Mouse (Mus musculus) megakaryocyte, adult 5-6 weeks (primary cell): ENCODE data around the gene Bub3. TPM values are rescaled to one million over a fixed set of nuclear protein-coding genes. Genes with fewer than 3 reads are reported as not detected.

Source experiments
- ATAC-seq: 2 replicates; pipeline ENCODE4 v1.8.0; 2016; ENCODE audit warnings: mild to moderate bottlenecking, inconsistent platforms; ENCODE audit not compliant: poor library complexity, severe bottlenecking
- total RNA-seq, 2 experiments: library from RNA; stranded (forward) in 1 of 2; stranded (reverse) in 1 of 2; fragments of 153-499, 151-499 nt in 1 of 2; fragments of 221-1000, 200-1000 nt in 1 of 2; gene quantifications; 2 replicates each; pipeline versions ENCODE4 v1.2.3 to v1.2.4; 2015 to 2017

Gene Bub3
- total RNA-seq, 2 experiments from 2014 or later: 91.0 to 167 TPM

GRCm38 (mm10) chr7:131555301-131556081, 4.5 kb upstream of the Bub3 start:
- no peak for ATAC-seq

GRCm38 (mm10) chr7:131556116-131556515, 3.9 kb upstream of the Bub3 start:
- no peak for ATAC-seq

DNA sequence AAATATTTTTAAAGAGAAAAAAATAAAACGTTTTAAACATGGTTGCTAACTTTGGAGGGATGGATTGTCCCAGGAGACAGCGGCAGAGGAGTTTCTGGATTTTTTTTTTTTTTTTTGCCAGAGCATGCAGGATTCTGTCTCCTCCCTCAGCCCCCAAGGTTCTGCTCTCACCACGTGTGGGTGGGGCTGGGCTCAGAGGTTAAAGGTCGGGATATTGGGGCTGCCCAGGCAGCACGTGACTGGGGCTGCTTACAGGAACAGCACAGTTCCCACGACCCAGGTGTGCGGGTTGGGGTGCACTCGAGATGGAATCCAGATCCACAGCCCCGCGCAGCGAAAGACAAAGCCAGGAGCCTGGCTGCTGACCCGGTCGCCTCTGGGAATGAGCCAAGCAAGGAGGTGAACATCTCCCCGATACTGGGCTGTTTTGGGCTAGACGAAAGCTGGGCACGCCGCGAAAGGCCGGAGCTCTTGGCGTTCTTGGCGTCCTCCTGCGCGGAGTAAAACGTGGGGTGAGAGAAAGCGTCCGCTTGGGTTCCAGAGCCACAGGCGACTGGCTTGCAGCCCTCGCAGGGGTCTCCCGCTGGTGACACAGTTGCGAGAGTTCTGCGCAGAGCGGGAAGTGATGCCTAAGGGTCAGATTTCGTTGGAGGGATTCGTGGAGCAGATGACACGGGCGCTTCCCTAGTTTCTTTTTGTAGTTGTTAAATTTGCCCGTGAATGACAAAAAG, 3.3 kb upstream of the Bub3 start:
- ATAC-seq: no peak

DNA sequence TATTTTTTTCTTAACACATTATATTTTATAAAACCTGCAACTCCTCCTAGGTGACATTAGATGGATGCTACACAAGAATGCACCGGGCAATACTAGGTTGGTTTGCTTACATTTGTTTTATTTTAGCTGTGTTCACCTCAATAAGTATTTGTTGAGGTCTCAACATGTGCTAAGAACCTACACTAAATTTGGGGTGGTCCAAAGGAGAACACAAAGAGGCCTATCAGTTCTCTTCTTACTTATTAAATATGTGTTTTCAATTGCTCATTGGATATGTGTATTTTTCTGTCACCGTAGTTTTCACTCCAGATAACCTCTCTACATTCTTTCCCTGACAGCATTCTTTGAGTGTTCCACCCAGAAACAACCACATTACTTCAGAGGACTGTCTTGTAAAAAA, 2.3 kb upstream of the Bub3 start:
- ATAC-seq: no peak

GRCm38 (mm10) chr7:131560697-131561042, 648 bp downstream of the Bub3 start:
- ATAC-seq: no peak; the same call in 1 of the 2 replicates

- no peak for ATAC-seq
Observed at GRCm38 (mm10) chr7:131575246-131575645, 15.2 kb downstream of the Bub3 start.

GRCm38 (mm10) chr7:131582178-131582577, 22.2 kb downstream of the Bub3 start:
- no peak for ATAC-seq

GRCm38 (mm10) chr7:131585551-131585950, 25.5 kb downstream of the Bub3 start:
- no peak for ATAC-seq

GRCm38 (mm10) chr7:131597779-131598482, 37.9 kb downstream of the Bub3 start:
- no peak for ATAC-seq

- ATAC-seq: no peak
Observed at GRCm38 (mm10) chr7:131598483-131598824, 38.4 kb downstream of the Bub3 start.

- ATAC-seq: no peak
Observed at GRCm38 (mm10) chr7:131602106-131602505, 42.1 kb downstream of the Bub3 start.

- no peak for ATAC-seq
Observed at GRCm38 (mm10) chr7:131603186-131603585, 43.2 kb downstream of the Bub3 start.

DNA sequence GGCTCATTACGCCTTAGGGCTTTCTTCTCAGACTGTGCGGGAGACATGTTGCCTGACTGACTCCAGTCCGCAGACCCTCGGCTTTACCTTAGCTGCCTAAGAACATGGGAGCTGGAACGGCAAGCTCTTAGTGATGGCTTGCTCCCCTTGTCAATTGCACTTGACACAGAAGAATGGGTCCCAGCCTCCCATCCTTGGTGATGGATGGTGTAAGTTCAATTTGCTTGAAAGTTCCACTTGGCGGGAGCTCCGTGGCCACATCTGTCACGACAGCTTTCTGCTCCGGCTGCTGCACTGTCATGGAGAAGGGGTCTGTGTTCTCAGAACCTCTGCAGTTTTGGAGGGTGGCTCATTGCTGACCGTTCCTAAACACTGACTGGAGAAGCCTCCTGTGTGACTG, 44.9 kb downstream of the Bub3 start:
- no peak for ATAC-seq

DNA sequence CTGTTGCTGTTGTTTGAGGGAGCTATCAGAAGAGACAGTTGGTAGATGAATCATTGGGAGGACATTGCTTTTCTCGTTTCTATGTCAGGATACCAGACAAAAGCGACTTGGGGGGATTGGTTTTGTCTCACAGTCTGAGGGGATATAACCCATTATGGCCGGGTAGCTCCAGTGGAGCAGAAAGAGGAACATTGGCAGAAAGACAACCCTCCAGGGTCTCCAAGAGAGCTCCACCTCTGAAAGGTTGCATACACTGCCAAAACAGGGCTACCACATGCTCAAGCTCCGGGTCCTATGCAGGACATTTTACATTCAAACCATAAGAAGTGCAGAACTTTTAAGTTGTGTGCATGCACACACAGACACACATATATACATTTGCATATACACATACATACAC, 45.5 kb downstream of the Bub3 start:
- no peak for ATAC-seq

- ATAC-seq: no peak
Observed at GRCm38 (mm10) chr7:131608049-131608448, 48.0 kb downstream of the Bub3 start.

- no peak for ATAC-seq
Observed at GRCm38 (mm10) chr7:131609677-131610076, 49.7 kb downstream of the Bub3 start.

Other genes with a start within 250 kb of the Bub3 start
- not detected in 2 replicates for gene Cuzd1, start 237.9 kb upstream of the Bub3 start, total RNA-seq (2015)
- gene Cuzd1, start 237.9 kb upstream of the Bub3 start, total RNA-seq (2017): not detected in 2 replicates
- gene Fam24b, start 230.7 kb upstream of the Bub3 start, total RNA-seq (2015): not detected in 2 replicates
- not detected in 2 replicates for gene Fam24b, start 230.7 kb upstream of the Bub3 start, total RNA-seq (2017)
- gene Fam24a, start 226.4 kb upstream of the Bub3 start, total RNA-seq (2015): not detected in 2 replicates
- not detected in 2 replicates for gene Fam24a, start 226.4 kb upstream of the Bub3 start, total RNA-seq (2017)
- 6.3 and 9.4 TPM in 2 replicates for gene 2310057M21Rik, start 197.5 kb upstream of the Bub3 start, total RNA-seq (2015)
- 2.8 and 3.3 TPM in 2 replicates for gene 2310057M21Rik, start 197.5 kb upstream of the Bub3 start, total RNA-seq (2017)
- gene Pstk, start 189.1 kb upstream of the Bub3 start, total RNA-seq (2015): 16.1 and 17.4 TPM in 2 replicates
- 7.2 and 13.3 TPM in 2 replicates for gene Pstk, start 189.1 kb upstream of the Bub3 start, total RNA-seq (2017)
- gene Ikzf5, start 149.7 kb upstream of the Bub3 start, total RNA-seq (2015): 26.8 and 29.6 TPM in 2 replicates
- gene Ikzf5, start 149.7 kb upstream of the Bub3 start, total RNA-seq (2017): 25.2 and 26.3 TPM in 2 replicates
- gene Acadsb, start 149.6 kb upstream of the Bub3 start, total RNA-seq (2015): 21.5 and 33.0 TPM in 2 replicates
- gene Acadsb, start 149.6 kb upstream of the Bub3 start, total RNA-seq (2017): 43.1 and 56.8 TPM in 2 replicates
- not detected in 2 replicates for gene Hmx3, start 17.4 kb upstream of the Bub3 start, total RNA-seq (2015)
- not detected in 2 replicates for gene Hmx3, start 17.4 kb upstream of the Bub3 start, total RNA-seq (2017)
- gene Hmx2, start 11.4 kb upstream of the Bub3 start, total RNA-seq (2015): 0.18 TPM in 1 of 2 replicates, not detected in the other
- 0.33 TPM in 1 of 2 replicates, not detected in the other for gene Hmx2, start 11.4 kb upstream of the Bub3 start, total RNA-seq (2017)